Mouse (Mus musculus) megakaryocyte-erythroid progenitor cell, adult 5-6 weeks (primary cell): ENCODE results near the gene Slc48a1. TPM values are rescaled to one million over a fixed set of nuclear protein-coding genes. Genes with fewer than 3 reads are reported as not detected.

Experiments
- ATAC-seq: replicated peaks from 2 replicates; pipeline ENCODE4 v1.8.0; 2016; ENCODE audit warnings: mild to moderate bottlenecking, inconsistent platforms; ENCODE audit not compliant: severe bottlenecking, poor library complexity, low FRiP score, low TSS enrichment
- total RNA-seq, 2 experiments: library from RNA; stranded (forward) in 1 of 2; stranded (reverse) in 1 of 2; fragments of 200-1000, 215-1000 nt in 1 of 2; fragments of >200 nt in 1 of 2; fragmentation: Nextera tagmentation in 1 of 2; gene quantifications; 2 replicates each; pipeline ENCODE4 v1.2.3; 2014 to 2017

Slc48a1 gene
- total RNA-seq, 2 experiments from 2014 or later, result 72.6 to 112 TPM

DNA sequence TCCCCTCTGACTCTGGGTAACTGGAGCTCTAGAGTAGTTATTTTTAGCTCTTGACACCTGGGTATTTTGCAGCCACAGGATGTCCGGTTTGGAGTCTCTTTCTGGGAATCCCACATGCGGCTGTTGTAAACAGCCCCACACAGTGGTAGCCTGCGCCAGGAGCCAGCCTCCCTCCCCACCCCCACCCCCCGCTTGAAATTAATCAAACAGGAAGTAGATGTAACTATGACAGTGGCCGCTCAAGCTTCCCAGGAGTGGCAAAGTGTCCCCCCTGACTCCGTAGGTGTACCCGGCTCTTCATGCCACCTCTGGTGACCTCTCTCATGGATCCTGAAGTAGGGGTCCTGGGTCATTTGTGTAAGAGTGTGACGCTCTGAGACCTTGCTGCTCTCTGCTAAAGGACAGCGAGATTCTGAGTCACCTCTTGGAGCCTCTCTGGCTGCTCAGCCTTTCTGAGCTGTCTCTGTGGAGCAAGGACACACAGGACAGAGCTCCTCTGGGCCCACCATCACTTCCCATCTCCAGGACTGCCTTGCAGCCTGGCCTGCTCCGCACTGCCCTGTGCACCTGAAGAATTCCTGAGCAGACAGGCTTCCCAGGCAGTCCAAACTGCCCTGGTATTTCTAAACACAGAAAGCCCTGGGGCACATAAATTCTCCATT is 43.1 kb downstream of the Slc48a1 start:
- no peak for ATAC-seq

DNA sequence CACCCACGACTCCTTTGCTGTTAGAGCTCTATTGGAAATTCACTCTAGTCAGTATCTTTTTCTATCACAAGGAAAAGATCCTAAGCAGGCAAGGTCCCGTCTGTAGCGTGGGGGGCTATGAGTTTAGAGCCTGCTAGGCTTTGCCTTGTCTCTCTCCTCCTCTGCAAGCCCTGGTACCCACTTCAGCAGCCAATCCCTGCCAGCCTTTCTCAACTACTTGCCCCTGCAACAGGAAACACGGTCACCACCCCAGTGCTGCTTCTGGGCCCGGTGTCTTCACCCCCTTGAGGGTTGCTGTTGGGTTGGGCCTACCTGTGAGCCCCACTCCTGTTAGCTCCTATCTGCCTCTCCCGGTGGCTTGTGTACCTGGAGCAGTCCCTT is 43.7 kb downstream of the Slc48a1 start:
- ATAC-seq, result no peak

DNA sequence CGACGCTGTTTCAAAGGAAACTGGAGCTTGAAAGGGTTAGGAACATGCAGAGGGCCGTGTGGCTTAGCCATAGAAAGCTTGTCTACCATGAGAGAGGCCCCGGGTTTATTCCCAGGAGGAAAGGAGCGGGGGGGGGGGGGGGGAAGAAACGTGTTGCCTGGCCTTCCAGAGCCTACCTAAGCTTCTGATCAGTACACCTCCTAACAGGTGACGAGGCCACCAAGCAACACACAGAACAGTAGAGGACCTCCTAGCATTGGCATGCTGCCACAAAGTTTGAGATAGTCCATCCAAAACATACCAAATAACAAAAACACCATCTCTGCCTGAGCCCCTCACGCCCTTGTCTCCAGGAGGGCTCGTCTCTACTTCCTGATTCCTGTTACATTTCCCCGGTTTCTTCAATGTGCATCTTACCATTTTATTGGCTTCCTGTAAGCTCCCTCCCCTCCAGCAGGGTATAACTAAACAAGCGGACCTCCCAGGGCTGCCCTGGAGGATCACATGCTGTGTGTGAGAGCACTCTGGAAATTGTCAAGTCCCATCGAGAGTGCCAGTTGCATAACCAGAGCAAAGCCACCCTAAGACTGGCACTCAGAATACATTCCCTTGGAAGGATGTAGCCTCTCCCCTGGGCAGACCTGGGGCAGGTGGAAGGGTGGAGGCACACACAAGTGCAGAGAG is 44.4 kb downstream of the Slc48a1 start:
- no peak for ATAC-seq

DNA sequence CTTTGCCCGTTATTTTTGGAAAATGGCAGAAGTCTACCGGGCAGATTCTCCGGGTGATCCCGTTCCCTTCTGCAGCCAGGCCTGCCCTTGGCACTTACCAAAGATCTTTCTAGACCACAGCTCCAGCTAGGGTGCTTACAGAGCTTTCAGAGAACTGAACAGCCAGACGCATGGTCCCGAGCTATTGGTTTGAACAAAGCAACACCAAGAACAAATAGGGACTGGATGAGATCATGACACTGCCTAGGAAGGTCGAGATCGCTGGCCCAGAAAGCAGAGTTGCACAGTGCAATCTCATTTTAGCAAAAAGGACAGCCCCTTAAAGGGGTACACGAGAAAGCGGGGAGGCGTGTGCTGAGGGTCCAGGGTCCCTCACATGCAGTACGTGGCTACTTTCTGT is 45.2 kb downstream of the Slc48a1 start:
- ATAC-seq, result no peak

GRCm38 (mm10) chr15:97824042-97824441 is 45.7 kb downstream of the Slc48a1 start:
- ATAC-seq, result no peak

DNA sequence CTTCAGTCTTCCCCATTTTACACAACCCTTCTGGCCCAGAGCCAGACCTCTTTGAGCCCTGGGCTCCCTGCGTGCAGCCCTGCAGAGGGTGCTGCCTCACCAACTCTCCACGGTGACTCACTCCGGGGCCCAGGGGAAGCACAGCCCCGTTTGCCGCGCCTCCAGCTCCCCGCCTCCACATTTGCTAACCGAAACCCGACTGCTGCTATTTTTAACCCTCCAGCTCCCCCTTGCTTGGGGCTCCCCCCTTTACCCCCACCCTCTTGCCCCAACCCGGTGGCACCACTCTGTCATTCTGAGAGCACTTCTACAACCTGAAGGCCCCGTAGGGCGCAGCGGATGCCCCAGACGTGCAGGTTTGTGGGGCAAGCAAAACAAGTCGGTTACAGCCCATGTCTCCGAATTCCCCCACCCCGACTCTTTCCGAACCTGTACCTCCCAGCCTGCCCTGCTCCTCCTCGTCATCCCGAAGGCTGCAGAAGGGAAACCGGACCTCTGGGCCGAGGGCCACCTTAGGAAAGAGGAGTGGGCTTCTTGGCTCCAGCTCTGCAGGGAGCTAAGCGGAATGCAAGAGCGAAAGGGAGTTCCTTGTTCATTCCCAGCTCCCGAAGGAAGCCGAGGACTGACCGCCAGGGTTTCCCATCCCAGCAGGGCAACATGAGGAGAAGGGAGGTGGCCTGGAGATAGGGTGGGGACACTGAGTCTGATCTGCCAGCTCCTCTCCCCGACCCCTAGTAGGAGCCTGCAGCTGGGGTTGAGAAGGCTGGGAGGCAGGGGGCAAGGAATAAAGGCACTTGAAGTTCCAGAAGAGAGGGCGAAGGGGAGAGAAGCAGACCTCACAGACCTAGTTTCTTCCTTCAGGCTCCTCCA is 47.0 kb downstream of the Slc48a1 start:
- peak; percentile 72 for ATAC-seq

DNA sequence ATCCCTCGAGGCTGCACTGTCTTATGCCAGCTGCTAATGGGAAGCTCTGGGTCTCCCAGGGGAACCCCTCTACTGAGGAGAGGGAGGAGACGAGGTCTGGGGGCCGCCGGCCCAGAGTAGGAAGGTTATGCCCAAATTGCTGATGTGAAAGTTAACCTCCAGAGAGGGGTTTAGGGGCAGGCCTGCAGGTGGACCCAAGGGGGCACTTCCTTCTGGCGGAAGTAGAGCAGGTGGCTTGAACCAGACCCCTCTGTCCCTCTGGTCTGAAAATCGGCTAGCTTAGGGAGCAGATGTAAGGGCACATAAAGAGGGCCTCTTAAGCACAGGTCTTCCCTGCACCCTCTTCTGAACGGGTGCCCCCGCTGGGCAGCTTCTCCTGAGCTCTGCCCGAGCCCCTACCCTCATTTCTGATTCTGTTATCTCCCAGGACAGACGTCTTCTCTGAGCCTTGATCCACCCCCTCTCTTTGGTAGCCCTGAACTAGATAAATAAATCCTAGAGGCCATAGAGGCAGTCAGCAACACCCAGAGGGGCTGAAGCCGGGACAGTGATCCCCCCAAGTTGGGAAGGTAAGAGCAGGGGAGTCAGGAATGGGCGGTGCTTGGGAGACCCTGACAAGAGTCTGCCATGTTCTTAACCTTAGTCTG is 47.7 kb downstream of the Slc48a1 start:
- ATAC-seq, result peak; percentile 25; the same call in 1 of the 2 replicates

GRCm38 (mm10) chr15:97826588-97827261 is 48.4 kb downstream of the Slc48a1 start:
- ATAC-seq, result no peak

DNA sequence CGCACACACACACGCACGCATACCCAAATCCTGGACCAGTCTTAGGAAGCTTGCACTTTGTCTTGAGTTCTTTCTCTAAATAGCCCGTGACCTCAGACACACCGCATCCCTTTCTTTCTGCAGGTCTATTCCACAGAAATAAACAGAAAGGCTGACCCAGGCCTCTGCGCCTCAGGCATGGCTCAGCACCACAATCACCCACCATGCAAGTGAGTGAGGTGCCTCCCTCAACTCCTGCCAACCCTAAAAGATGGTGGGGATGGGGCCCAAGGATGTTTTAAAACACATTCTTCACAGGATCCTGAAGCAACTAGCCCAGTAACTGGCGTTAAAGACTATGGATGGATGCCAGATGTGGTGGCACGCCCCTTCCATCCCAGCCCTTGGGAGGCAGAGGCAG is 49.1 kb downstream of the Slc48a1 start:
- no peak for ATAC-seq

GRCm38 (mm10) chr15:97828221-97828842 is 50.0 kb downstream of the Slc48a1 start:
- no peak for ATAC-seq

GRCm38 (mm10) chr15:97828901-97829338 is 50.6 kb downstream of the Slc48a1 start:
- no peak for ATAC-seq

DNA sequence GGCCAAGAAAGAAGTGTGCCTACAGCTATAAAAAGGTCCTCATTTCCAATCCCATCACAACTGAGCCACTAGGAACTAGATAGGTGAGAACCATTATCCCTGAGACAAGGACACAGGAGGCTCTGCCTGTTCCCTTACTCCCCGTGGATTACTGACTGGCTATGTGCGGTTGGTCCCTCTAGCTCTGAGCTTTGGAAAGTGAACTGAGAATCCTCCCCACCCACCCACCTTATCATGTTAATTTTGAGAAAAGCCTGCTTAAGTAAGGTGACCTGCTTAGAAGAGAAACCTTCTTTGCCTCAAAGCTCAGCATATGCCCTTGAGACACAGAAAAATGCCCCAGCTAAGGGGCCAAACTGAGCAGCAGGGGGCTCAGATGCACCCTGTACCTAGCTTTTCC is 51.1 kb downstream of the Slc48a1 start:
- no peak for ATAC-seq

GRCm38 (mm10) chr15:97830253-97830787 is 52.0 kb downstream of the Slc48a1 start:
- ATAC-seq, result no peak

DNA sequence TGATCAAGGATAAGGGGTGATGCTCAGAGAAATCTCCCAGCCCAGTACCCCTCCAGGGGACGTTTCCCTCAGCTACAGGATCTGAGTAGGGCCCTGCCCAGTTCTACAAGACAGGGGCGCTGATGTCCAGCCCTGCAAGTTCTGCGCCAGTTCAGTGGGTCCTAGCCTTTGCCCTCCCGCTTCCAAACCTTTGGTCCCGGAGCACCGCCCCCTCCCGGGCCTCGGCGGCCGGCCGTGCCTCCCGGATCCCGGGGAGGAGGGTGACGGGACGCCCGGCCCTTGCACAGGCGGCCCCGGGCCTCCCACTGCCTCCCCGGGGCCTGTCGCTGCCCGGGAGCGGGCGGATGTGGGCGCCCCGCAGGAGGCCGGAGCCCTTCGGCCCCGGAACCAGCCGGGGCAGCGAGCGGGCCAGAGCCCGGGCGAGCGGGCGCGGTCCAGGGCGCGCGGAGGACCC is 52.5 kb downstream of the Slc48a1 start:
- ATAC-seq, result no peak

GRCm38 (mm10) chr15:97831242-97831986 is 53.1 kb downstream of the Slc48a1 start:
- ATAC-seq, result peak; percentile 61

DNA sequence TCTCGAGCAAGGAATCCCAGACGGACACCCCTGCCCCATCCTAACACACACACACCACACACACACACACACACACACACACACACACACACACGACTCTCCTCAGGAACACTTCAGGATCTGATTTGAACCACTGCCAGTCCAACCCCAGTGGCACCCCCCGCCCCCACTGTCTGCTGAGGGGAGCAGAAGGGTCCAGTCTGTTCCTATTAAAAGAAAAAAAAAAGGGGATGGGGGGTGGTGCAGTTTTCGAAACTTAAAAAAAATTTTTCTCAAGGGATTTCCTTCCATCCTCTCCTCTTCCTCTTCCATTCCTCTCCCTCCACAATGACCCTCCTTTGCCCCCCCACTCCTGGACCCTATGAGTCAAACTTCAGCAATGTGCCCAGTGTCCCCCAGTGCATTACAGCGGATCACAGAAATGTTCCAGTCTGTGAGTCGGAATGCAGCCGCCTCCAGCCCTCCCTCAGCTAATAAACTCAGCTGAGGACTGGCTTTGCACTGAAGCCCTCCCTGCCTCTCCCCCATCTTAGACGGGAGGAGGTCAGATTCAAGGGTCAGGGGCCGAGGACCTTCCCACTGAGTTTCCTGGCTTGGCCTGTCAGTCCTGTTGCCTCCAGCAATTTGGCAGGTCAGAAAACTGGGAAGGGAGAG is 53.8 kb downstream of the Slc48a1 start:
- no peak for ATAC-seq

- no peak for ATAC-seq
These were observed 54.6 kb downstream of the Slc48a1 start for GRCm38 (mm10) chr15:97832764-97833479.
